Mouse (Mus musculus) CD8-positive naive resting alpha-beta T cell, adult 2 months (primary cell): ENCODE measurements around the gene Pth2r.
A peak's percentile ranks its signal among the peaks of the same experiment; 100 is the strongest.

ENCODE experiments used
- DNase-seq, 2 experiments: peaks; one replicate each; pipeline ENCODE4 v3.0.0; 2022; ENCODE audit warnings: low read depth in 2 of 2, low spot score in 2 of 2

Pth2r gene

DNA sequence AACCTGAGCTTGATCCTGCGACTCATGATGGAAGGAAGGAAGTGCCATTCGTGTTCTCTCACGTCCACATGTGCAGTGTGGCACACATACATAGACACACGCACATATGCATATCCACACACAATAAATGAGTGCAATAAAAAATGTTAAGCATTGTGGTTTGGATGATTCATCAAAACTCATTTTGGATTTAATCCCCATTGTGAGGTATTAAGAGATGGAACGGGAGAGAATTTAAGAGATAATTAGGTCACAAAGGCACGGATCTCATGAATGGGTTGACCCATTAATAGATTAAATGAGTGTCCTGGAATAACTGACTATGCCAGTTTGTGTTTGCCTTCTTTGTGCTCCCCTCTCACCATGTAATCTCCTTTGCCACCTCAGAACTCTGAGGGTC lies at the start of gene Pth2r:
Gene Pth2r, plus strand, starts transcription at position 301 of the 400 bp plus-strand sequence.
- no peak for DNase-seq

DNA sequence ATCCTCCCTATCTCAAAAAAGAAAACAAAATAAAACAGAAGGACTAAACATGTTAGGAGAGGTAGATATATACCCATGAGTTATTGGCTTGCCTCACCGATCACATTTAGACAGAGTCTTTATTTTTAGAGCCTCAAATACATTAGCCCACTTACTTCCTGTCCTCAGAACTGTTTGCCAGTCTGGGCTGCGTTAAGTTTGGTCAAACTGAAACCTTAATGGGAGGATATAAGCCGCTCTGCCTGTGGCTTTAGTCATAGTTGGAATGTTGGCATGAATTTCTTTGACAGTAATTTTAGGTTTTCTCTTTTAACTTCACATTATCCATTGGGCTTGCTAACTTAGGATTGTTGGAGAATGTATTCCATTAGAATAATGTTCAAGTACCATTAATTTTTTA lies 44.1 kb upstream of the Pth2r start:
- DNase-seq = no peak

DNA sequence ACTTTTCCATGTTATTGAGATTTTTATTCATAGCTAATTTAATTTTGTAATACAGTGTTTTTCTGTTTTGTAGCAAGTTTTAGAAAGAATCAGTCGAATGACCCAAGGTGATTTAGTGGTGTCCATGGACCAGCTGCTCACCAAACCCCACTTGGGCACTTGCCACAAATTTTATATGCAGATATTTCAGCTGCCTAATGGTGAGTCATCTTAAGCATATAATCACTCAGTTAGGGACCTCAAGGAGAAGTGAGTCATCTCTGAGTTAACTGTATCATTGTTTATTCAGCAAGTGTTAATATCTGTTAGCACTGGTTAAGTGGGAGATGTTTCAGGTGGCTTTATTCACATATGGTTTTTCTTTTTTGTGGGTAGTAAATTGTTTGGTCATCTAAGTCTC lies 36.2 kb upstream of the Pth2r start:
- DNase-seq = no peak

DNA sequence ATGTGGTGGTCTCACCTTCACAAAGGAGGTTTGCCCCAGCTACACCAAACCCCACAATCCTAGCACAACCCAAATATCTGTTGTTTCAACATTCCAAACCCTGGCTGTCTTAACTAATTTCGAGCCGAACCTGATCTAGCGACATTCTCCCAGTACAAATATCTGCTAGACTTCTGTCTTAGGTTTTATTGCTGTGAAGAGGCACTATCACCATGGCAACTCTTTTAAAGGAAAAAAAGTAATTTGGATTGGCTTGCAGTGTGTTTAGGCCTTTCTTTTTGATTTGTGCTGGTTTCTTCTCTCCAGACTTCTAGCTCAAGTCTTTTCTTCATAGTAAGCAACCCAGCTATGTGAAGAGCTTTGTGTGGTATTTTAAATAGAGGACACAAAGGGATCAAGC lies 1.4 kb upstream of the Pth2r start:
- DNase-seq = no peak

DNA sequence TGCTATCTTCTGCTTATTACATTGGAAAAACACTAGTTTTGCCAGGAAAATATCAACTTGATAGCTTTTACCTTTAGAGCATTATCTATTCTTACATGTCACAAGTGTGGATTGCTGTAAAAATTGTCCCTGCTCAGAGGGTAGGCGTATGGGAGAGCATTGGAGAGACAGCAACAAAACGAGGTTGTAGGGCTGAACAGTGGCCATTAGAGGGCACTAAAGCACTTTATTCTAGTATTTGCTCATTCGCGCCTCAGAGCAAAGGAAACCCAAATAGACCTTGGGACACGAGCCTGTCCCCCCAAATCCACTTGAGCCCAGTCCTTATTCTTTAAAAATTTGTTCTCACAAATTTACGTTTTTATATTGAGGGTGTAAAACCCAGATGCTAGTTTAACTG lies 910 bp downstream of the Pth2r start:
- peak in 1 of 2 experiments; percentile 18 for DNase-seq

DNA sequence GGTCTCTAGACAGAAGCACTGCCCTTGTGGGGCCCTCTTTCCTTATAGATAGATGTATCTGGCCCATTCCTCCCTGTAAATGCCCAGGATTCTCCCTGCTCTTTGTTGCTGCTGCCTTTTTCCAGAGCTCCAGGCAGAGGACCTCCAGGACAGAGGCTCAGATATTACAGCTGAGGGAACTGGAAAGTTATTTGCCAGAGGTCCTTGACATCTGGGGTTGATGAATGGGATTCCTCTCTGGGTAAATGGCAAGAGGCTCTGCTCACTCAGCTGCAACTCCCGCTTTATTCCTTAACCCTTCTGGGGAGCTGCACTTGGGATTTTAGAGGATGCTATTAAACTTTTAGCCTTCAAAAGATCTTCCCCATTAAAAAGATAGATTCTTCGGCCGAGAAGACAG lies 26.6 kb downstream of the Pth2r start:
- DNase-seq = no peak

DNA sequence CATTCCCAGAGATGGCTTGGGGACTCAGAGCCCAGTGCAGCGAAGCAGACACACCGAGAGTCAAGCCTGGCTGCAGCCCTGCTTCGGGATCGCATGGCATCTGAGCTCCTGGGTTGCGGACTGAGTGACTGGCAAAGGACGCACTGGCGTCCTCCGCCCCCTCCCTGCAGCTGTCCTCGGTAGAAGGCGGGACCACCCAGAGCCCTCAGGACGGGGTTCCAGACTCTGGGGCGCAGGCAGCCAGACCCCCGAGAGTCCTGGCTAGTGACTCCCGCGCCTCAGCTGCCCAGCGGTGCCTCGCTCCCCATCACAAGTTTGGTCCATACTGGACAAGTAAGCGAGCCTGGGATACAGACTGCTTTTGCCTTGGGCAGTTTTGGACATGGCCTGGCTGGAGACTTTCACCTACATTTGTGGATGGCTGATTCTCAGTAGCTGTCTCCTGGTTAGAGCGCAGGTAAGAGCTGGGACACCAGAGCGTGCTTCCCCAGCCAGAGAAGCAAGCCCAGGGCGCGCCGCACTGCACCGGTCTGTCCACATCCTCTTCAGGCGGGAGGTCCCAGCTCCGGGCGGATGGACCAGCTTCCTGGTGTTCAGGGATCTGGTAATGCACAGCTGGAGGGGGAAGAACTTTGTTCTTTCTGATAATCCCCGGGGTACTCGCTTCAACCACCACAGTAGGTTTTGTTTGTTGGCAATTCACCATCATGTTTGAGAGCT lies 29.5 kb downstream of the Pth2r start:
- no peak for DNase-seq

DNA sequence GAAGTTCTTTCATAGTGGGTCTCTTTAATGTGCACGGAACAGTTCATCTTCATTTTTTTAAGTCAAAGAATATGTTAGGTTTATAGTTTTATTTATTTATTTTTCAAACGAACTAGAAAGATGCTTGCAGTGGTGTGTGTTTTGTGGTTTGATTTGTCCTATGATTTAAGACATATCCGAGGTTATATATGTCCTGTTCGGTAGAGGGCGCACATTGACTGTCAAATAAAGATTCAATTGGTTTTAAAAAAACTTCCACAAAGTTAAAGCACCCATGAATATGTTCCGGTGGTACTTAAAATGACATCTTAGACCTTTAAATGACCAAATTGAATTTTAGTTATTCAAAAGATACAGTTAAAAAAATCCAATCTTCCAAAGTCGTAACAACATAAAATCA lies 30.3 kb downstream of the Pth2r start:
- DNase-seq = no peak

DNA sequence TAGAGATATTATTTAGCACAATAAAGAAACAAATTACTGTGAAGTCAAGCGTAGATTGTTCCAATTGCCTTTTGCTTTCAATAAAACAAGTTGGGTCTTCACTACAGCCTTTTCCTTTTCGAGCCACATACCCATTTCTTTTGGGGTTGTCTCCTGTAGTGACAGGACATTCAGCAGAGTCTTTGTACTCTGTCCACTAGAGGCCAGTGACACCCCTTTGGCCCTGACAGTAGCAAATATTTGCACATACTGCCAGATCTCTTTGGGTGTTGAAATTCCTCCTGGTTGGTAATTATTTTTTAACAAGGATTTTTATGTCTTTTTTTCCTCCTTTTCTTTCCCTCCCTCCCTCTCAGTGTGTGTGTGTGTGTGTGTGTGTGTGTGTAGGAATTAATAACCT lies 31.0 kb downstream of the Pth2r start:
- no peak for DNase-seq

DNA sequence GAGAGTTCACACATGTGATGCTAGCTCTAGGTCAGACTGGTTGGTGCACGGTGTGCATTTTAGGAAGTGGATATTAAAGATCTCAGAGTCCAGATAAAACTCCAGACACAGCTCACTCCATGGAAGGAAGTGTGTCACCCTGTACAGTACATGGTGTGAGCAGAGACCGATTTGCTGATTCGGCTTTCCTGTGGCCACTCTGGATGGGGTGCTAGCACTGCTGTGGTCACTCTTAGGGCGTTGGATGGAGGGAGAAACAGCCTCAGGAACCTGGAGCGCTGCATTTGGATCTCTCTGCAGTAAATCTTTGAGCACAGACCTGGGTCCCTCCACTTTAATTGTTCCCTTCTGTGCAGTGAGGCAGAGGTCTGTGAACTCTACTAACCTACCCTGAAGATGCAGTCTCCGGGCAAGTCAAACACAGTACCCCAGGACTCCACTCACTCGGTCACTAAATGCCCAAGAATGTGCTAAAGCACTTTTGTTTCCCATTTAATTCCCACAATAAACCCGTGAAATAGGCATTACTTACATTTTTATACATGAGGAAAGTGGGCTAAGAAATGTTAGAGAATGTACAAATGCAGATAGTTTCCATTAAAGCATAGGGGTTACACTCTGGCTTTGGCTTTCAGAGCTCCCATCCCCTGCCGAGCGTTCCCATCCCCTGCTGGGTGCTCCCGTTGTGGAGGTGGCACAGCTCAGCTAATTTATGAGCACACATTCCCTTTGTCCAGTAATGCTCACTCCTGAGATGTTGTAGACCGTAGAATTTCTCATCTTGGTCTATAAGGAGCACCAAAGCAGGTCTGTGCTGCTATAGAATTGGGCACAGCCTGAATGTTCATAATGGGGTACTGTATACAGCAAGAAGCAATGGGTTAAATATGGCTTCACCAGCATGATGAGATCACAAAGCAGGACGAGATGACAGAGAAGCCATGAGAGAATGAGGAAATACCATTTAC lies 32.5 kb downstream of the Pth2r start:
- no peak for DNase-seq

DNA sequence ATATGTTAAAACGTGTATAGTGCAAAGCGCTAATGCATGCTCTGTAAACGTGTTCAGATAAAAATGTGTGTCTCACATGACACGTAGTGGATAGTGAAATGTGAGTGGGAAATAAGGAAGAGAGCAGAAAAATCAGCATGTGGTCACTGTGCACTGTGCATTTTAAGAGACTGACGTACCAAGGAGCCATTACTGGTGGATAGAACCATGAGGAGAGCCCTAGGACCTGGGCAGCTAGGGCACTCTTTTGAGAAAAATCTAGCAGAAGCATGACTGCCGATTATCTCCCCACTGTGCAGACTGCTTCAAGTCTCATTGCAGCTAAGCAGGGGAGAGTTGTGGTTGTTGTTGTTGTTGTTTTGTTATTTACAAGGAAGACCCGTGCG lies 33.2 kb downstream of the Pth2r start:
- no peak for DNase-seq

DNA sequence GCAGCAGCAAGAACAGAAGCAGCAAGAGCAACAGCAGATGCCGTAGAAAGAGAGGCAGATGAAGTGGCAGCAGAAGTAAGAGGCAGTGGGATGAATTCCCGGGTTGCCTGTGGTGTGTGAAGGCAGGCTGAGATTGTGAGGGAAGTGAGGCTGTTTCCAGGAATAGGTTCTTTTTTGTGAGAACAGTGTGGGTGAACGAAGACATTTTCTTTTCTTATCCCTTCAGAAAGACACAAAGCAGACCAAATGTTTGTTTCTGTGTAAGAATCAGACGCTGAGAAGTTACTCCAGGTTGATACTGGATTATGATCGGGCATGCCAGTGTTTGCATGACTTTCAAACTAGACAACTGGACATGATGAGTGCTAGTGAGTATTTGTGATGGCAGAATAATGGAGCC lies 52.2 kb downstream of the Pth2r start:
- no peak for DNase-seq

DNA sequence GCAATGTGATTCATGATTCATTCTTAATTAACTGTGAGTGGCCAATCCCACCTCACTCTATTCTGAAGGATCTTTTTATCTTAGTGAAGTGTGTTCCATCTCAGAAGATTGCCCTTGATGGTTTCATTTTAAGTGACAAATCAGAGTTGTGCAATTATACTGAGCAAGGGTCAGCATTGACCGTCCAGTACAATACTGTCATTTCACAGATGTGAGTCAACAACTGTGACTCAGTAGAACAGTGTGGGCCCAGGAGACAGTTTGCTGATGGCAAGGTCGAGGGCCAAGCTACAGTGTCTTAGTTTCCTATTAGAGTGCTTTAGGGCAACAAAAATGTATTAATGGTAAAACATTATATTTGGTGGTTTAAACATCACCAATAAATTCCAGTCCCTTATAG lies 55.9 kb downstream of the Pth2r start:
- no peak for DNase-seq

DNA sequence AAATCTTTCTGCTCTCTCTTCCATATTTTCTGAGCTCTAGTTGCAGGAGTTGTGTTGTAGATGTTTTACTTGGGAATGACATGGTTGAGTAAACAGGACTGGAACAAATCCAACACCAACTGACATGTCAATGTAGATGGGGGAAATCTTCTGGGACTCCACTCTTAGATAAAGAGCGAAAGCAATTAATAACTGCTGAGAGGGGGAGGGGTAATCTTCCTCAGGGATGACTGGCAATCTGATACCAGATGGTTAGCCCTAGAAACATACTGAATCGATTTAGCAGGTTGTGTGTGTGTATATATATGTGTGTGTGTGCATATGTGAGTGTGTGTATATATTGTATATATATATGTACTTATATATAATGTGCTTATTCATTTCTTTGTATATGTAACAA lies 58.4 kb downstream of the Pth2r start:
- DNase-seq = no peak

DNA sequence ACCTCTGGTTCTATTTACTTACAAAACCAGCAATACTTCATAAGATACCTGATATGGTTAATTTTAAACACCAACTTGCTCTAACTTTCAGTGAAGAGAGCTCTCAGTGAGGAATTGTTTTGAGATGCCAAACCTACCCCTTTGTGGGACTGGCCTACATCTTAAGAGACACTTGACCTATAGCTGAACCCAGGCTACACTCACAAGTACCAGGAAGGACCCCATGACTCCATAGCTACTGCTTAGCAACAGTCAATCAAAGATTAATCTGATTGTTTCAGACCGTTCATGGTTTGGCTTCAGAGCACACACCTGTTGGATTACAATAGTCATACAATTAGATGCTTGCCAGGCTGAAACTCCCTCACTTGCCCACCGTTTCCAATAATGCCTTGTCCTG lies 71.1 kb downstream of the Pth2r start:
- no peak for DNase-seq

DNA sequence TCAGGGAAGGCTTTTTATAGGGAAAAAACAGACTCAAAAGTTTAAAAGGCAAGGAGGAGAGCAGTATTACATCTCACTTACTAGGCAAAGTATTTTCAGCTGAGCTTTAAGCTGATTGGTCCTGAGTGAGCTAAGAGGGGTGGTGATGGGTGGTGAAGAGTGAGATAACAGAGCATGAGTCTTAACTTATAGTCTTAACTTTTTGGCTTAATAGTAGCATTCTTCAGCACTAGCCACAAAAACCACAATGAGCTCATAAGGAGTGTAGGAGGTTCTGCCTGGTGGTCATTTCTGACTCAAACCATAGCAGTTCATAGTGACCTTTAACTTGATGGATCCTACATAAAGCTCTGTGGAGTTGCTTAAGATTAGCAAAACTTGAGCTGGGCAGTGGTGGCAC lies 72.3 kb downstream of the Pth2r start:
- no peak for DNase-seq

DNA sequence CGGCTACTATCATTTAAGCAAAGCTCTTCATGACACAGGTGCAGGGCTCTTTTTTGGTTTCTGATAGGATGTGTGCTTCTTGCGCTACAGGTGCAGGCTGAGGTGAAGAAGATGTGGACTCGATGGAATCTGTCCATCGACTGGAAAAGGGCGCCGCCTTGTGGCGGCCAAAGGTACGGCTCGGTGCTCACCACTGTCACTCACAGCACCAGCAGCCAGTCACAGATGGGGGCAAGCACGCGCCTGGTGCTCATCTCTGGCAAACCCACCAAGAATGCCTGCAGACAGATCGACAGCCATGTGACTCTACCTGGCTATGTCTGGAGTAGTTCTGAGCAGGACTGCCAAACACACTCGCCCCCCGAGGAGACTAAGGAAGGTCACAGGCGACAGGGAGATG lies 106.5 kb downstream of the Pth2r start:
- no peak for DNase-seq

DNA sequence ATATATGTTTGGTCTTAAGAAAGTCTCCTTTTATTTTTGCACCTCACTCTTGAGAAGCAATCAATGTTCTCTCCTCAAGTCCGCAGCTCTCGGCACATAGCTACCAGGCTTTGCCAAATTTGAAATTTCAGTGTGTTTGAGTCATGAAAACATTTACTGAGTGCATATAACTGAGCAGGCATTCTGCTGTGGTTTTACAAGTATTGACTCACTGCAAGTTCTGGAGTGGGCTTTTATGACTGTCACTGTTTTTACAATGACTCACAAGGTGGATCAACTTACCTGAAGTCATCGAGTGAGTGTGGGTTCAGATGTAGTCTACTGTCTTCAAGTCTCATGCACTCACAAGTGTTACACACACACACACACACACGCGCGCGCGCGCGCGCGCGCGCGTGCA lies 107.8 kb downstream of the Pth2r start:
- DNase-seq = no peak

DNA sequence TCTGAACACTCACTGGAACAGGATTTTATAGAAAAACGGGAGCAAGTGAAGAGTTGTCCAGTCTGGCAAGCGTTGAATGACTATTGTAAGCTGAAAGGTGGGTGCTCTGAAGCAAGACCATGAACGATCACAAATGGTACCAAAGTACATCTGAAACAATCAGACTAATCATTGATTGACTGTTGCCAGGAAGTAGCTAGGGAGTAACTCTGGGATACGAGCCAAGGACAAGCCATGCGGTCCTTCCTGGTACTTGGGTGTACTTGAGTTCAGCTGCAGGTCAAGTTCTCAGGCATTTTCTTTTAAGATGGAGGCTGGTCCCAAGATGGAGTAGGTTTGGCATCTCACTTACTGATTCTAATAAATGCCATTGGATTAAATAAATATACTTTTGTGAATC lies 125.6 kb downstream of the Pth2r start:
- no peak for DNase-seq

DNA sequence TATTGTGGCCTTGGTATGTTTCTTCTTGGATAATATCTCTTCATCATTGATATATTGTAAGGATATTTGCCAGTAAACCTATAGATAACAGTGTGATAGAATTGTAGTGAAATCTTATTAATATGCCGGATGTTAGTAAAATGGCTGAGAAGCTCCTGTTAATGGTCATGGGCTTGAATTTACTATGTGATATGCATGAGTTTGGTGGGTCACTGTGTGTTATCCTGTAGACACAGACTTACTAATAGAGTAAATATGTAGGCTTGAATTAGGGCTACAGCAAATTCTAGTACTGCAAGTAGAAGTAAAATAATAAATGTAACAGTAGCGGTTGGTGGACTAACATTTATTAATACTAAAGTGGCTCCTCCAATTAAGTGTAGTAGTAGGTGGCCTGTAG lies 139.1 kb downstream of the Pth2r start:
- DNase-seq = no peak

DNA sequence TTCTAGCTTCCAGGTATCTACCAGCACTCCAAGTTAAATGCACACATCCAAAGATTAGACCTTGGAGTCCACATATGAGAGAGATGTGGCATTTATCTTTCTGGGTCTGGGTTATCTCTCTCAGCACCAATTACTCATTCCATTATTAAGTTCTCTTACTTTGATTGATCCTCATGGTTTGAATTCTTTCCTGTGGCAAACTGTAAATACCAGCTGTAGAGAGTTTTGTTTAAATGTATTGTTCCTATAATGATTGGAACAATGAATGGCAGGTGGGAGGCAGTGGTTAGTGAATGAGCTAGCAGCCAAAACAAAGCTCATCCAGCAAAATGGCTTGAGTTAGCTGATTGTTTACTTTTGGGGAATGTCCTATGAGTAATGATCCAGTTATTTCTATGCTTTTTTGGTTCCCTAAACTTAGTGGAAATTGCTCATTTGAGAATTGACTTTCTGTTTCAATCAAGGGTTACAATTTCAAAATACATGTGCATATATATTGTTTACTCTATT lies 140.7 kb downstream of the Pth2r start:
- no peak for DNase-seq
